Mouse (Mus musculus): ENCODE measurements around the gene Uaca.

DNA sequence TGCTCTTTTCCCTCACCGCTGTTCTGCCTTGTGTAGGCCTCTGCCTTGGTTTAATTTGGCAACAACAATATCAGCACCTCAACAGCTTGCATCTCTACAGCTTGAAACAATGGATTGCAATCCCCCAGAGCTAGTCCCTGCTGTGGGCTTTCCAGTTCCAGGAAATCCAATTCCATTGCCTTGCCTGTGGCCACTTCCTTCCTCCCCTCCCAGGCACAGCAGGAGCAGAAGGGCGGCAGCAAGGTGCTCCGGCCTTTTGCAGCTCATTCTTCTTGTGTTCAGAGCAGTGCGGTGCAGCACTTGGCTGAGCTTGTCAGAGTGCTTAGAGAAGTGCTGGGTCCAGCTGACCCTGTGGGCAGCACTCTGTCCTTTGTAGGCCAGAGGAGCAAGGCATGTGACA lies 71.5 kb downstream of the Uaca start:
- no peak for TF ChIP-seq CTCF (IDR thresholded peaks at IDR 0.05; ENCODE audit: borderline replicate concordance, control insufficient read depth, extremely low read depth, insufficient read depth, low read length, poor library complexity)
- no peak for TF ChIP-seq POLR2A (IDR thresholded peaks at IDR 0.05; ENCODE audit: control insufficient read depth, extremely low read depth, insufficient read depth, low read length, poor library complexity)

All from thymus, adult 2 months (tissue).